8 mouse cellular contexts compared by ENCODE assay signal in genomic region chr11:89303421-89303820, GRCm38 (mm10). TPM values are rescaled to one million over a fixed set of nuclear protein-coding genes. Genes with fewer than 3 reads are reported as not detected.
DNase-seq lines count a peak whose midpoint lies in the region; ATAC-seq and TF ChIP-seq lines count a peak whose summit lies in the region.

No protein-coding gene starts in this region.

- H3K9ac ChIP-seq in hindbrain, postnatal 0 days (replicated peaks; ENCODE audit: low read length): no peak overlapping the region

- peak; percentile 77 for DNase-seq in WW6 (ENCODE audit: low read depth, low spot score)
- peak; percentile 78 to 92 for DNase-seq in cerebellum, postnatal 4 days (ENCODE audit: low spot score in 2 of 2)
- DNase-seq in gastrocnemius, adult 8-10 months (ENCODE audit: low spot score in 2 of 2): peak; percentile 69 to 72
- DNase-seq in hindbrain, postnatal 0 days (ENCODE audit: low spot score): peak; percentile 94
- DNase-seq in left cerebral cortex, adult 8-10 months (ENCODE audit: low spot score in 2 of 2): peak; percentile 78 to 91
- peak; percentile 91 for DNase-seq in right cerebral cortex, postnatal 14 days
- peak; percentile 81 for DNase-seq in urinary bladder, postnatal 25 days (ENCODE audit: low spot score)

- H3K4me2 ChIP-seq in hindbrain, postnatal 0 days (ENCODE audit: low read depth, low read length): peak overlapping the region; percentile 91

- no peaks in the 10 kb centered on the region for H3K4me1 ChIP-seq in hindbrain, postnatal 0 days (ENCODE audit: insufficient read depth, low read length)

- 0 out of 2 replicates have a peak overlapping the region, but pooled peaks have one; percentile 81 for H3K27ac ChIP-seq in hindbrain, postnatal 0 days

- no peaks in the 10 kb centered on the region for H3K36me3 ChIP-seq in hindbrain, postnatal 0 days (ENCODE audit: insufficient read depth, low read length)

- H3K27me3 ChIP-seq in hindbrain, postnatal 0 days (ENCODE audit: insufficient read depth, low read length): 0 out of 2 replicates have a peak, but pooled peaks cover 3% of the 10 kb centered on the region

- H3K4me3 ChIP-seq in hindbrain, postnatal 0 days (ENCODE audit: low read length): peak overlapping the region; percentile 62

- under 1% methylated on average over 16 of the region's 16 CpGs for WGBS in hindbrain, postnatal 0 days

- ATAC-seq in hindbrain, postnatal 0 days: peak; percentile 81
- peak; percentile 84 for ATAC-seq in megakaryocyte-erythroid progenitor cell, adult 5-6 weeks (replicated peaks; ENCODE audit: low FRiP score, low TSS enrichment, poor library complexity, severe bottlenecking)

- H3K9me3 ChIP-seq in hindbrain, postnatal 0 days (ENCODE audit: low read length): no peaks in the 10 kb centered on the region

- TF ChIP-seq CTCF in hindbrain, postnatal 0 days (IDR thresholded peaks at IDR 0.05; ENCODE audit: low read depth): peak; percentile 99

RNA-seq across cellular contexts. Expression of gene Nog, which starts 1.3 kb away (rescaled TPM):
- total RNA-seq in gastrocnemius, adult 8-10 months (2022): 1 to 10 TPM; 2.0 to 3.6 (median 2.8) TPM
- total RNA-seq in hindbrain, postnatal 0 days (2014; rRNA removed): 18.0 and 20.5 TPM in 2 replicates
- 5.2 and 5.7 TPM in 2 replicates for polyA plus RNA-seq in hindbrain, postnatal 0 days (2015; fragmentation: Nextera tagmentation; extraction: Ambion mirVana)
- 10 to 100 TPM in 3 of 4 experiments, 1 to 10 TPM in 1; 9.6 to 12.3 (median 10.9) TPM for total RNA-seq in left cerebral cortex, adult 8-10 months (2022)
- total RNA-seq in megakaryocyte-erythroid progenitor cell, adult 5-6 weeks (2014; fragmentation: Nextera tagmentation): not detected in 2 replicates
- total RNA-seq in megakaryocyte-erythroid progenitor cell, adult 5-6 weeks (2017): not detected in 2 replicates

Comparison
In these comparisons a context has a peak if more than half of its experiments do, and no peak if none do; other contexts are left out.
1. Peak in every context shown above with its lines: DNase-seq, ATAC-seq, H3K4me3 ChIP-seq and H3K27ac ChIP-seq.